Mouse (Mus musculus) frontal cortex, adult 2 months (tissue): ENCODE measurements around the gene Fam213b. TPM values are rescaled to one million over a fixed set of nuclear protein-coding genes. Genes with fewer than 3 reads are reported as not detected.

Experiments
- DNase-seq, 2 experiments: peaks; one replicate each; pipeline ENCODE4 v3.0.0; 2022; ENCODE audit warnings: low spot score in 1 of 2; ENCODE audit errors: extremely low spot score in 1 of 2
- polyA plus RNA-seq: library from polyadenylated mRNA; depleted of rRNA; stranded (reverse); fragments of >200 nt; gene quantifications from 2 replicates; pipeline ENCODE4 v1.2.3, GENCODE M21; 2012; rRNA removed

Gene Fam213b
- polyA plus RNA-seq, 1 experiment = 126 TPM

- DNase-seq = peak; percentile 85 to 94
These were observed 43.0 kb downstream of the Fam213b start for GRCm38 (mm10) chr4:154855721-154856479.

- DNase-seq = no peak
These were observed 44.1 kb downstream of the Fam213b start for GRCm38 (mm10) chr4:154854676-154855345.

GRCm38 (mm10) chr4:154853881-154854280, 45.1 kb downstream of the Fam213b start:
- DNase-seq = no peak

GRCm38 (mm10) chr4:154852696-154853095, 46.2 kb downstream of the Fam213b start:
- DNase-seq = no peak

Other genes with a start within 250 kb of the Fam213b start
- not detected in 2 replicates for gene Actrt2, start 231.3 kb downstream of the Fam213b start, polyA plus RNA-seq
- 2.1 and 2.3 TPM in 2 replicates for gene Ttc34, start 61.7 kb downstream of the Fam213b start, polyA plus RNA-seq
- 0.38 and 0.52 TPM in 2 replicates for gene Mmel1, start 29.6 kb downstream of the Fam213b start, polyA plus RNA-seq
- gene Tnfrsf14, start 29.4 kb upstream of the Fam213b start, polyA plus RNA-seq = 1.7 and 1.9 TPM in 2 replicates
- gene Hes5, start 61.8 kb upstream of the Fam213b start, polyA plus RNA-seq = 45.3 and 68.8 TPM in 2 replicates
- gene Pank4, start 65.0 kb upstream of the Fam213b start, polyA plus RNA-seq = 73.0 and 76.7 TPM in 2 replicates
- gene Plch2, start 157.6 kb upstream of the Fam213b start, polyA plus RNA-seq = 89.8 and 98.3 TPM in 2 replicates
- 16.7 and 21.1 TPM in 2 replicates for gene Pex10, start 167.9 kb upstream of the Fam213b start, polyA plus RNA-seq
- gene Rer1, start 187.2 kb upstream of the Fam213b start, polyA plus RNA-seq = 83.4 and 84.4 TPM in 2 replicates
- gene Morn1, start 187.4 kb upstream of the Fam213b start, polyA plus RNA-seq = 18.6 and 22.0 TPM in 2 replicates